Mouse (Mus musculus) limb, embryonic 15.5 days (tissue): ENCODE measurements around the gene Pemt. TPM values are rescaled to one million over a fixed set of nuclear protein-coding genes. Genes with fewer than 3 reads are reported as not detected.

ENCODE experiments used
- ATAC-seq: fragments of 200-750 bp; cut with Nextera tagmentation; 2 replicates; pipeline ENCODE4 v1.8.0; 2017; ENCODE audit warnings: low read depth, moderate TSS enrichment; ENCODE audit not compliant: insufficient number of reproducible peaks, low FRiP score, low TSS enrichment
- H3K27ac ChIP-seq: fragments of 300-500 bp; sonication (generic); 2 replicates; pipeline ENCODE4 v1.5.1; 2015; ENCODE audit warnings: moderate library complexity, mild to moderate bottlenecking, inconsistent platforms
- H3K27me3 ChIP-seq: fragments of 300-500 bp; sonication (generic); 2 replicates; pipeline ENCODE4 v1.6.1; 2015; ENCODE audit warnings: inconsistent platforms
- H3K36me3 ChIP-seq: fragments of 300-500 bp; sonication (generic); 2 replicates; pipeline ENCODE4 v1.6.1; 2015; ENCODE audit warnings: inconsistent platforms
- H3K4me1 ChIP-seq: fragments of 300-500 bp; sonication (generic); 2 replicates; pipeline ENCODE4 v1.6.1; 2015; ENCODE audit warnings: inconsistent platforms
- H3K4me2 ChIP-seq: fragments of 300-500 bp; sonication (generic); 2 replicates; pipeline ENCODE4 v1.6.1; 2015; ENCODE audit warnings: mild to moderate bottlenecking, inconsistent platforms
- H3K4me3 ChIP-seq: fragments of 300-500 bp; sonication (generic); 2 replicates; pipeline ENCODE4 v1.5.1; 2015; ENCODE audit warnings: mild to moderate bottlenecking, inconsistent platforms
- H3K9ac ChIP-seq: fragments of 300-500 bp; sonication (generic); 2 replicates; pipeline ENCODE4 v1.6.1; 2015; ENCODE audit warnings: inconsistent platforms
- H3K9me3 ChIP-seq: fragments of 300-500 bp; sonication (generic); 2 replicates; pipeline ENCODE4 v1.6.1; 2016; ENCODE audit warnings: inconsistent platforms
- WGBS: fragments of 180-500 bp; shearing (Covaris S2); methylation state at CpG from one replicate; pipeline ENCODE4 v1.1.7; 2015; 5-methylcytosine and 5-hydroxymethylcytosine counted together
- polyA plus RNA-seq: library from polyadenylated mRNA; unstranded; fragments of >200 nt; fragmentation: Nextera tagmentation; extraction: Ambion mirVana; gene quantifications from 2 replicates; pipeline ENCODE4 v1.2.1, GENCODE M21; 2015

The Pemt gene
- polyA plus RNA-seq, 1 experiment from 2014 or later = 4.6 TPM

- 90% methylated on average over 3 of the region's 3 CpGs for WGBS
These were observed 109.3 kb downstream of the Pemt start for GRCm38 (mm10) chr11:59937023-59937422.

GRCm38 (mm10) chr11:59933943-59934342 is 112.3 kb downstream of the Pemt start:
- no peak overlapping the region for H3K4me3 ChIP-seq
- no peak overlapping the region for H3K27ac ChIP-seq
- no peaks in the 10 kb centered on the region for H3K36me3 ChIP-seq
- no peak for ATAC-seq
- WGBS = 48% methylated on average over 12 of the region's 12 CpGs
- no peaks in the 10 kb centered on the region for H3K9me3 ChIP-seq
- 0 out of 2 replicates have a peak, but pooled peaks cover 3% of the 10 kb centered on the region for H3K27me3 ChIP-seq
- no peak overlapping the region for H3K9ac ChIP-seq
- no peak overlapping the region for H3K4me2 ChIP-seq
- 0 out of 2 replicates have a peak, but pooled peaks cover 3% of the 10 kb centered on the region for H3K4me1 ChIP-seq

More at GRCm38 (mm10) chr11:59937023-59937422, 109.3 kb downstream of the Pemt start:
- 0 out of 2 replicates have a peak, but pooled peaks cover 3% of the 10 kb centered on the region for H3K27me3 ChIP-seq
- ATAC-seq = no peak
- H3K36me3 ChIP-seq = no peaks in the 10 kb centered on the region
- 0 out of 2 replicates have a peak, but pooled peaks cover 3% of the 10 kb centered on the region for H3K4me1 ChIP-seq
- H3K4me2 ChIP-seq = no peak overlapping the region
- H3K9me3 ChIP-seq = no peaks in the 10 kb centered on the region
- no peak overlapping the region for H3K27ac ChIP-seq
- no peak overlapping the region for H3K4me3 ChIP-seq
- H3K9ac ChIP-seq = no peak overlapping the region

GRCm38 (mm10) chr11:59932560-59933337 is 113.5 kb downstream of the Pemt start:
- Histone ChIP-seq H3K27me3 (0 out of 2 replicates have a peak, but pooled peaks cover 3% of the 10 kb centered on the region), H3K36me3 (no peaks in the 10 kb centered on the region), H3K27ac (no peak overlapping the region), H3K4me3 (no peak overlapping the region), H3K9ac (no peak overlapping the region), H3K4me1 (0 out of 2 replicates have a peak, but pooled peaks cover 3% of the 10 kb centered on the region), H3K4me2 (no peak overlapping the region), H3K9me3 (no peaks in the 10 kb centered on the region)
- 57% methylated on average over 9 of the region's 9 CpGs for WGBS
- ATAC-seq = no peak

- no peak overlapping the region for H3K4me3 ChIP-seq
- ATAC-seq = no peak
- H3K9ac ChIP-seq = no peak overlapping the region
- H3K27me3 ChIP-seq = 0 out of 2 replicates have a peak, but pooled peaks cover 3% of the 10 kb centered on the region
- WGBS = 42% methylated on average over 4 of the region's 4 CpGs
- no peaks in the 10 kb centered on the region for H3K9me3 ChIP-seq
- H3K4me2 ChIP-seq = no peak overlapping the region
- no peak overlapping the region for H3K27ac ChIP-seq
- H3K4me1 ChIP-seq = 0 out of 2 replicates have a peak, but pooled peaks cover 3% of the 10 kb centered on the region
- H3K36me3 ChIP-seq = no peaks in the 10 kb centered on the region
These were observed 116.3 kb downstream of the Pemt start for GRCm38 (mm10) chr11:59930031-59930430.

GRCm38 (mm10) chr11:59921265-59921664 is 125.0 kb downstream of the Pemt start:
- H3K9ac ChIP-seq = no peak overlapping the region
- no peak for ATAC-seq
- H3K27me3 ChIP-seq = no peaks in the 10 kb centered on the region
- H3K4me3 ChIP-seq = no peak overlapping the region
- H3K9me3 ChIP-seq = no peaks in the 10 kb centered on the region
- 10% methylated on average over 7 of the region's 7 CpGs for WGBS
- no peaks in the 10 kb centered on the region for H3K36me3 ChIP-seq
- no peak overlapping the region for H3K27ac ChIP-seq
- no peak overlapping the region for H3K4me2 ChIP-seq
- peaks cover 3% of the 10 kb centered on the region; the same call in 1 of the 2 replicates for H3K4me1 ChIP-seq

Other genes starting within 250 kb of the Pemt start
- 33.6 and 38.2 TPM in 2 replicates for gene Flcn, start 236.5 kb downstream of the Pemt start, polyA plus RNA-seq
- gene Nt5m, start 207.0 kb downstream of the Pemt start, polyA plus RNA-seq = 39.0 and 39.4 TPM in 2 replicates
- 177 and 178 TPM in 2 replicates for gene Cops3, start 206.7 kb downstream of the Pemt start, polyA plus RNA-seq
- gene Med9, start 98.3 kb downstream of the Pemt start, polyA plus RNA-seq = 35.0 and 38.8 TPM in 2 replicates
- gene Rasd1, start 81.5 kb downstream of the Pemt start, polyA plus RNA-seq = 1.6 and 3.1 TPM in 2 replicates
- gene Rai1, start 58.5 kb upstream of the Pemt start, polyA plus RNA-seq = 18.9 and 22.6 TPM in 2 replicates
- 66.5 and 70.3 TPM in 2 replicates for gene Srebf1, start 176.1 kb upstream of the Pemt start, polyA plus RNA-seq